Mouse (Mus musculus) heart, postnatal 0 days (tissue): ENCODE measurements around the gene Nos1ap.

ENCODE experiments used
- CTCF ChIP-seq: IDR thresholded peaks from 2 replicates; pipeline ENCODE4 v1.5.1; 2016; ENCODE audit warnings: antibody characterized with exemption, control low read depth, low read depth
- EP300 ChIP-seq: IDR thresholded peaks from 2 replicates; pipeline ENCODE4 v1.6.1; 2016; ENCODE audit warnings: antibody characterized with exemption, low read depth

DNA sequence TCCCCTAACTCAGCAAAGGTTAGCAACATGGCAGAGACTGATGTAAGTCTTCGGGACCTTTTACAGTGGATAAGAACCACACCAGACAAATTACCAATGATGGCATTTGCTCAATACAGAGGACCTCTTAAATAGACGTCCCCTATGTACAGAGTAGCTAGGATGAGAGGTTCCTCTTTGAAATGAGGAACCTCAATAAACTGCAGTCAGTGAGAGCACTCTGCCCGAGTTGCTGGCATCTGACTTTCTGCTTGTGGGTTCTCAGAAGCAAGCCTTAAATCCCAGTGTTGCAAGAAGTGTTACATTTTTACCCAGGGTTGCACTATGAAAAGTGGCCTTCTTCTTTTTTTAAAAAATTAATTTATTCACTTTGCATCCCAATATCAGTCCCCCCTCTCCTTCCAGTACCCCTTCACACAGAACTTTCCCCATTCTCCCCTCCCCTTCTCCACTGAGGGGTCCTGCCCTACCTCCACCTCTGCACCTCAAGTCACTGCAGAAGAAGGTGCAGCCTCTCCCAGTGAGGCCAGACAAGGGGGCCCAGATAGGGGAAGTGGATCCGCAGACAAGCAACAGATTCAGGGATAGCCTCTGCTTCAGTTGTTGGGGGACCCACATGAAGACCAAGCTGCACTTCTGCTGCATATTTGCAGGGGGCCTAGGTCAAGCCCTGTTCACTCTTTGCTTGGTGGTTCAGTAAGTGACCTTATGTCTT, 307.1 kb downstream of the Nos1ap start:
- no peak for TF ChIP-seq CTCF
- no peak for TF ChIP-seq EP300
